Mouse (Mus musculus): ENCODE measurements around the gene Rnf24. TPM values are rescaled to one million over a fixed set of nuclear protein-coding genes. Genes with fewer than 3 reads are reported as not detected.
"Not testable (repeated sequence)": the region's sequence is repeated elsewhere in the genome, so short reads cannot be mapped to it uniquely, and the experiment has no call there.

Gene Rnf24
- polyA plus RNA-seq, 1 experiment from 2014 or later, result 2.9 TPM

- ATAC-seq (ENCODE audit: insufficient read depth, low FRiP score), result no peak
- Histone ChIP-seq H3K27me3 (ENCODE audit: control insufficient read depth, insufficient read depth, low read length) (no peaks in the 10 kb centered on the region), H3K27ac (ENCODE audit: low read length) (no peak overlapping the region), H3K4me2 (ENCODE audit: low read depth, low read length) (no peak overlapping the region), H3K36me3 (ENCODE audit: control insufficient read depth, insufficient read depth, low read length) (no peaks in the 10 kb centered on the region), H3K4me1 (ENCODE audit: control insufficient read depth, insufficient read depth, low read length) (no peaks in the 10 kb centered on the region), H3K9me3 (replicated peaks; ENCODE audit: control insufficient read depth, low read length) (no peaks in the 10 kb centered on the region), H3K4me3 (replicated peaks; ENCODE audit: low read length) (no peak overlapping the region), H3K9ac (ENCODE audit: low read length) (no peak overlapping the region)
- 47% methylated on average over 1 of the region's 1 CpGs for WGBS
Observed at GRCm38 (mm10) chr2:131323675-131324074, 29.0 kb downstream of the Rnf24 start.

DNA sequence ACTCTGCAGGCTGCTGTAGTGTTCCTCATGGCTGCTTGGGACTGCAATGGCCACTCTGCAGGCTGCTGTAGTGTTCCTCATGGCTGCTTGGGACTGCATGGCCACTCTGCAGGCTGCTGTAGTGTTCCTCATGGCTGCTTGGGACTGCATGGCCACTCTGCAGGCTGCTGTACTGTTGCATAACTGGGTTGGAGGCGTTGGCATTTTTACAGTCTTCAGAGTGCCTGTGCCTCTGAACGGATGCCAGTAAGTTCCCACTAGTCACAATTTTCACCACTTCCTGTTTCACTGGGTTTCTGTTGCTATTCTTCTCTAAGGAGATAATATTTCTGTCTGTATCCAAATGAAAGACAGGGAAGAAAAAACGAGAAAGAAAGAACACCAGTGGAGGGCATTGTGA, 31.5 kb downstream of the Rnf24 start:
- not testable (repeated sequence) for H3K4me1 ChIP-seq (ENCODE audit: control insufficient read depth, insufficient read depth, low read length); H3K27me3 ChIP-seq (ENCODE audit: control insufficient read depth, insufficient read depth, low read length); H3K9ac ChIP-seq (ENCODE audit: low read length); H3K4me3 ChIP-seq (replicated peaks; ENCODE audit: low read length); ATAC-seq (ENCODE audit: insufficient read depth, low FRiP score); H3K36me3 ChIP-seq (ENCODE audit: control insufficient read depth, insufficient read depth, low read length); H3K27ac ChIP-seq (ENCODE audit: low read length); H3K9me3 ChIP-seq (replicated peaks; ENCODE audit: control insufficient read depth, low read length); H3K4me2 ChIP-seq (ENCODE audit: low read depth, low read length)
- 62% methylated on average over 3 of the region's 3 CpGs for WGBS

GRCm38 (mm10) chr2:131319401-131319800, 33.3 kb downstream of the Rnf24 start:
- Histone ChIP-seq H3K9ac (ENCODE audit: low read length) (no peak overlapping the region), H3K4me2 (ENCODE audit: low read depth, low read length) (no peak overlapping the region), H3K27ac (ENCODE audit: low read length) (no peak overlapping the region), H3K4me3 (replicated peaks; ENCODE audit: low read length) (no peak overlapping the region), H3K4me1 (ENCODE audit: control insufficient read depth, insufficient read depth, low read length) (no peaks in the 10 kb centered on the region), H3K27me3 (ENCODE audit: control insufficient read depth, insufficient read depth, low read length) (no peaks in the 10 kb centered on the region), H3K36me3 (ENCODE audit: control insufficient read depth, insufficient read depth, low read length) (no peaks in the 10 kb centered on the region), H3K9me3 (replicated peaks; ENCODE audit: control insufficient read depth, low read length) (no peaks in the 10 kb centered on the region)
- ATAC-seq (ENCODE audit: insufficient read depth, low FRiP score), result no peak
- WGBS, result 85% methylated on average over 6 of the region's 6 CpGs

- Histone ChIP-seq H3K36me3 (ENCODE audit: control insufficient read depth, insufficient read depth, low read length) (no peaks in the 10 kb centered on the region), H3K27ac (ENCODE audit: low read length) (no peak overlapping the region), H3K27me3 (ENCODE audit: control insufficient read depth, insufficient read depth, low read length) (no peaks in the 10 kb centered on the region), H3K4me1 (ENCODE audit: control insufficient read depth, insufficient read depth, low read length) (no peaks in the 10 kb centered on the region), H3K9me3 (replicated peaks; ENCODE audit: control insufficient read depth, low read length) (no peaks in the 10 kb centered on the region), H3K9ac (ENCODE audit: low read length) (no peak overlapping the region), H3K4me2 (ENCODE audit: low read depth, low read length) (no peak overlapping the region), H3K4me3 (replicated peaks; ENCODE audit: low read length) (no peak overlapping the region)
- ATAC-seq (ENCODE audit: insufficient read depth, low FRiP score), result no peak
- 86% methylated on average over 2 of the region's 2 CpGs for whole genome bisulfite sequencing
Observed at GRCm38 (mm10) chr2:131316167-131316566, 36.5 kb downstream of the Rnf24 start.

DNA sequence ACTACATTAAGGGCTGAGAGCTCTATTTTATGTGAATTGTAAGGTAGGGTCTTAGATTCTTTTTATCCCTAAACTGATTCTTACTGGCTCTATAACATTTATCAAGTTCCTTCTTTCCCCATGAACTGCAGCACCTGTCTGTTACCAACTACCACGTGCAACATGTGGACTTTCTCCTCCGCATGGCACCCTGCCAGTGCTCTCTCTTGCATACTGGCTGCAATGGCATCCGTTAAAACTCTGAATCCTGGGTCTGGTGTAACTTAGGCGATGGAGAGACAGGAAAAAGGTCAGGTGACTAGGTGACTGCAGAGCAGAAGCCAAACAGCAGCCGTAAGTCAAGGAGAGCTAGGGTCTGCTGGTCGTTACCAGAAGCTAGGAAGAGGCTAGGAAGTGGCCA, 43.4 kb downstream of the Rnf24 start:
- no peak overlapping the region for H3K4me3 ChIP-seq (replicated peaks; ENCODE audit: low read length)
- ATAC-seq (ENCODE audit: insufficient read depth, low FRiP score), result no peak

GRCm38 (mm10) chr2:131307822-131308221, 44.9 kb downstream of the Rnf24 start:
- Histone ChIP-seq H3K4me3 (replicated peaks; ENCODE audit: low read length) (no peak overlapping the region), H3K27me3 (ENCODE audit: control insufficient read depth, insufficient read depth, low read length) (no peaks in the 10 kb centered on the region)
- 83% methylated on average over 2 of the region's 2 CpGs for WGBS

More for the DNA sequence above, 43.4 kb downstream of the Rnf24 start:
- no peak overlapping the region for H3K9ac ChIP-seq (ENCODE audit: low read length)
- H3K27ac ChIP-seq (ENCODE audit: low read length), result no peak overlapping the region
- H3K4me2 ChIP-seq (ENCODE audit: low read depth, low read length), result no peak overlapping the region
- no peaks in the 10 kb centered on the region for H3K27me3 ChIP-seq (ENCODE audit: control insufficient read depth, insufficient read depth, low read length)
- no peaks in the 10 kb centered on the region for H3K9me3 ChIP-seq (replicated peaks; ENCODE audit: control insufficient read depth, low read length)
- 59% methylated on average over 6 of the region's 6 CpGs for WGBS
- H3K4me1 ChIP-seq (ENCODE audit: control insufficient read depth, insufficient read depth, low read length), result no peaks in the 10 kb centered on the region
- no peaks in the 10 kb centered on the region for H3K36me3 ChIP-seq (ENCODE audit: control insufficient read depth, insufficient read depth, low read length)

GRCm38 (mm10) chr2:131307391-131307790, 45.3 kb downstream of the Rnf24 start:
- ATAC-seq (ENCODE audit: insufficient read depth, low FRiP score), result no peak
- Histone ChIP-seq H3K27me3 (ENCODE audit: control insufficient read depth, insufficient read depth, low read length) (no peaks in the 10 kb centered on the region), H3K4me2 (ENCODE audit: low read depth, low read length) (no peak overlapping the region), H3K4me1 (ENCODE audit: control insufficient read depth, insufficient read depth, low read length) (no peaks in the 10 kb centered on the region), H3K36me3 (ENCODE audit: control insufficient read depth, insufficient read depth, low read length) (no peaks in the 10 kb centered on the region), H3K9me3 (replicated peaks; ENCODE audit: control insufficient read depth, low read length) (no peaks in the 10 kb centered on the region), H3K4me3 (replicated peaks; ENCODE audit: low read length) (no peak overlapping the region), H3K27ac (ENCODE audit: low read length) (no peak overlapping the region), H3K9ac (ENCODE audit: low read length) (no peak overlapping the region)
- WGBS, result 79% methylated on average over 5 of the region's 5 CpGs

More at GRCm38 (mm10) chr2:131307822-131308221, 44.9 kb downstream of the Rnf24 start:
- H3K9ac ChIP-seq (ENCODE audit: low read length), result no peak overlapping the region
- H3K9me3 ChIP-seq (replicated peaks; ENCODE audit: control insufficient read depth, low read length), result no peaks in the 10 kb centered on the region
- ATAC-seq (ENCODE audit: insufficient read depth, low FRiP score), result no peak
- H3K27ac ChIP-seq (ENCODE audit: low read length), result no peak overlapping the region
- no peaks in the 10 kb centered on the region for H3K4me1 ChIP-seq (ENCODE audit: control insufficient read depth, insufficient read depth, low read length)
- H3K36me3 ChIP-seq (ENCODE audit: control insufficient read depth, insufficient read depth, low read length), result no peaks in the 10 kb centered on the region
- no peak overlapping the region for H3K4me2 ChIP-seq (ENCODE audit: low read depth, low read length)

DNA sequence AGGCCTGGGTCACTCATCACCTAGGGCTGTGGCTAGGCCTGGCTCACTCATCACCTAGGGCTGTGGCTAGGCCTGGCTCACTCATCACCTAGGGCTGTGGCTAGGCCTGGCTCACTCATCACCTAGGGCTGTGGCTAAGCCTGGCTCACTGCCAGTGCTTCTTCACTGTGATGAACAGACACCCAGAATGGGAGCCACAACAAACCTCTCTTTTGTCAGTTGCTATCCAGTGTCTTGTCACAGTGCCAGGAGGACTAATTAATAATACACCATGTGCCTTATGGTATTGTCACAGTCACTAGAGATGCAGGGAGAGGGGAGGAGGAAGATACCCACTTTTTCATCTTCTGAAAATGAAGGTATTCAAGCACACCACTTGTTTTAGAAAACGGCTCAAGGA, 47.5 kb downstream of the Rnf24 start:
- H3K4me1 ChIP-seq (ENCODE audit: control insufficient read depth, insufficient read depth, low read length); H3K4me2 ChIP-seq (ENCODE audit: low read depth, low read length); H3K36me3 ChIP-seq (ENCODE audit: control insufficient read depth, insufficient read depth, low read length); H3K9ac ChIP-seq (ENCODE audit: low read length); H3K27ac ChIP-seq (ENCODE audit: low read length); H3K4me3 ChIP-seq (replicated peaks; ENCODE audit: low read length); H3K9me3 ChIP-seq (replicated peaks; ENCODE audit: control insufficient read depth, low read length); H3K27me3 ChIP-seq (ENCODE audit: control insufficient read depth, insufficient read depth, low read length); ATAC-seq (ENCODE audit: insufficient read depth, low FRiP score): not testable (repeated sequence)
- WGBS, result 94% methylated on average over 1 of the region's 1 CpGs

DNA sequence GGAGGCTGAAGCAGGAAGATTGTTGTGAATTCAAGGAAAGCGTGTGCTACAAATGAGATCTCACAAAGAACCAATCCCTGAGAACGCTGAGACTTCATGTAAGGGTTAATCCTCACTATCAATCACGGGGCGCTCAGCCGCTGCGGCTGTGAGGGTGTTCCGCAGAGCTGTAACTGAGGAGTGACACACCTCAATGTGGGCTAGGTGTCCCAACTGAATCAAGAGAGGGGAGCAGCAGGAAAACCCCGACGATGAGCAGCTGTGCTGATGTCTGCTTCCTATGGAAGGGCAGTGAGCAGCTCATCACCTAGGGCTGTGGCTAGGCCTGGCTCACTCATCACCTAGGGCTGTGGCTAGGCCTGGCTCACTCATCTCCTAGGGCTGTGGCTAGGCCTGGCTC, 48.2 kb downstream of the Rnf24 start:
- Histone ChIP-seq H3K9me3 (replicated peaks; ENCODE audit: control insufficient read depth, low read length) (no peaks in the 10 kb centered on the region), H3K4me1 (ENCODE audit: control insufficient read depth, insufficient read depth, low read length) (no peaks in the 10 kb centered on the region), H3K4me3 (replicated peaks; ENCODE audit: low read length) (no peak overlapping the region), H3K36me3 (ENCODE audit: control insufficient read depth, insufficient read depth, low read length) (no peaks in the 10 kb centered on the region), H3K9ac (ENCODE audit: low read length) (no peak overlapping the region), H3K4me2 (ENCODE audit: low read depth, low read length) (no peak overlapping the region), H3K27ac (ENCODE audit: low read length) (no peak overlapping the region), H3K27me3 (ENCODE audit: control insufficient read depth, insufficient read depth, low read length) (no peaks in the 10 kb centered on the region)
- 68% methylated on average over 9 of the region's 9 CpGs for WGBS
- ATAC-seq (ENCODE audit: insufficient read depth, low FRiP score), result no peak

- Histone ChIP-seq H3K4me2 (ENCODE audit: low read depth, low read length) (no peak overlapping the region), H3K4me1 (ENCODE audit: control insufficient read depth, insufficient read depth, low read length) (no peaks in the 10 kb centered on the region), H3K27me3 (ENCODE audit: control insufficient read depth, insufficient read depth, low read length) (no peaks in the 10 kb centered on the region), H3K27ac (ENCODE audit: low read length) (no peak overlapping the region), H3K36me3 (ENCODE audit: control insufficient read depth, insufficient read depth, low read length) (peaks cover 5% of the 10 kb centered on the region; the same call in 1 of the 2 replicates), H3K9ac (ENCODE audit: low read length) (no peak overlapping the region), H3K4me3 (replicated peaks; ENCODE audit: low read length) (no peak overlapping the region), H3K9me3 (replicated peaks; ENCODE audit: control insufficient read depth, low read length) (no peaks in the 10 kb centered on the region)
- ATAC-seq (ENCODE audit: insufficient read depth, low FRiP score), result no peak
Observed at GRCm38 (mm10) chr2:131301635-131302034, 51.1 kb downstream of the Rnf24 start.
